Mouse (Mus musculus) brain, embryonic 18.5 days (tissue): ENCODE results near the gene Emg1.
A peak's percentile ranks its signal among the peaks of the same experiment; 100 is the strongest.

ENCODE experiments used
- DNase-seq: peaks from one replicate; pipeline ENCODE4 v3.0.0-alpha.2; 2012; ENCODE audit warnings: low read depth, low spot score

Emg1 gene

DNA sequence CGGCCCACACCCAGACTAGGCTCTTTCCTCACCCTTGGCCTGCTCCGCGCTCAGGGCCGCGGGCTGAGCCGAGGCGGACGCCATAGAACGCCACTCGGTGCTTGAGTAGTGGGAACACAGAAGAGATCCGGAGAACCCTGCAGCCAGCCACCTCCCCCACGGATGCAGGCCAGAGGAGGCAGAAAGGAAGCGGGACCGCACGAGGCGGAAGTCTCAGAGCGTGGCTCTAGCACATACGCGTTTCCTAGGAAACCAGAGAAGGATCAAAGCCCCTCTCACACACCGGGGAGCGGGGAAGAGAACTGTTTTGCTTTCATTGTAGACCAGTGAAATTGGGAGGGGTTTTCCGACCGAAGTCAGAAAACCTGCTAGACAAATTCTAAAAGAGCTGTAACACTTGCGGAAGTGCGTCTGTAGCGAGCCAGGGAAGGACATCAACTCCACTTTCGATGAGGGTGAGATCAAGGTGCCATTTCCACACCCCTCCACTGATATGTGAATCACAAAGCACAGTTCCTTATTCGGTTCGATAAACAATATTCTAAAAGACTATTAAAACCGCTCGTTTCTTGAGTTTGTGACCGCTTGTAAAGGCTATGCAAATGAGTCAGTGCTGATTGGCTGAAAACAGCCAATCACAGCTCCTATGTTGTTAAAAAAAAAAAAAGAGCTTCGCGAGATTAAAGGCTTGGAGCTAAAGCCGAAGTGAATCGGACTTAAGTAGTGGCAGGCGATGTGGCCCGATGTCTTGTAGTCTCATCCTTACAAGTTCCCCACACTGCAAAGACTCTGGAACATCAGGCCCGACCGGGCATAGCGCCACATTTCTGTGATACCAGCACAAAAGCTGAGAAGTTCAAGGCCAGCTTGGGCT, 29.1 kb upstream of the Emg1 start, which contains the start of gene Grcc10:
Gene Grcc10, minus strand, starts transcription at position 487 of the 874 bp plus-strand sequence.
- DNase-seq, result peak; percentile 91

DNA sequence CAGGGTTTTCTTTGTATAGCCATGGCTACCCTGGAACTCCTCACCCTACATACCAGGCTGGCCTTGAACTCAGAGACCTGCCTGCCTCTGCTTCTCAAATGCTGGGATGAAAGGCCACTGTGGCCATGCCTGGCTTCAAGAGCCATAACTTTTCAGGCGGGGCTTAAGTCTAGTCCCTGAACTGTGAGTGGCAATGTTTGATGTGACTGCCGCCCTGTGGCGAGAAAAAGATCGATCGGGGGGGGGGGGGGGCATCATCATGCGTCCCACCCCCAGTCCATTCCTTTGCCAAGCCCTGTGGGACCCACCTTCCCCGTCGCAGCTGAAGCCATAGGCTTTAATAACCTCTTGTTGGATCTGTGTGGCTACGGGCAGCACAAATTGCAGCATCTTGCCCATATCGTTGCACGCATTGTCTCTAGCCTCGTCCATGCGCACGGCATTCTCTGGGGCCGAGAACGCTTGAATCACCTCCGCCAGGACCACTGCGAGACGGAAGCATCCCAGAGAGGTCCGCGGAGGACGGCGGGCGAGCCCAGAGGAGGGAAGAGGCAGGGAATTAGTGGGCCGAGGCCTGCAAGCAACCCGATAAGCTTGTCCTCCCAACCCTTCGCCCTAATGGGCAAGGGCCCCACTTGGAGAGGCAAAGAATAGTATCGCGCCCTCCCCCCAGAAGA, 28.4 kb upstream of the Emg1 start:
- DNase-seq, result no peak

DNA sequence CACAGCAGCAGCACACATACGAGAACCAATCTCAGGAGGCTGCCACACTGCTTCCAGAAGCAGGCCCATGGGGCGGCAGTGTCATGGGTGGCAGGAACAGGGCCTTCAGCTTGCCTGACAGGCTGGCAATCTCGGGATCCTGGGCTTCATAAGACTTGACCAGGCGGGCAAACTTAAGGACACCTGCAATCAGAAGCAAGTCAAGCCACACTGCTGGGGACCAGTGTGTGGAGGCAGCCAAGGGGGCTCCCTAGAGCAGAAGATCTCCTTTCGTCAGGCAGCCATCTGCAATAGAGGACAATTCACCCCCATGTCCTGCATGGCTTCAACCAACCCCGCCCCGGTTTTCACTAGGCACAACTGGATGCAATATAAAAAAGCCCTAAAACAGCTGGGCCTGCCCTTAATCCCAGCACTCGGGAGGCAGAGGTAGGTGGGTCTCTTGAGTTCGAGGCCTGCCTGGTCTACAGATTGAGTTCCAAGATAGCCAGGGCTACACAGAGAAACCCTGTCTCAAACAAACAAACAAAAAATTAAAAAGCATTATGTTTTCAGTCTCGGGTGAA, 27.3 kb upstream of the Emg1 start:
- no peak for DNase-seq

DNA sequence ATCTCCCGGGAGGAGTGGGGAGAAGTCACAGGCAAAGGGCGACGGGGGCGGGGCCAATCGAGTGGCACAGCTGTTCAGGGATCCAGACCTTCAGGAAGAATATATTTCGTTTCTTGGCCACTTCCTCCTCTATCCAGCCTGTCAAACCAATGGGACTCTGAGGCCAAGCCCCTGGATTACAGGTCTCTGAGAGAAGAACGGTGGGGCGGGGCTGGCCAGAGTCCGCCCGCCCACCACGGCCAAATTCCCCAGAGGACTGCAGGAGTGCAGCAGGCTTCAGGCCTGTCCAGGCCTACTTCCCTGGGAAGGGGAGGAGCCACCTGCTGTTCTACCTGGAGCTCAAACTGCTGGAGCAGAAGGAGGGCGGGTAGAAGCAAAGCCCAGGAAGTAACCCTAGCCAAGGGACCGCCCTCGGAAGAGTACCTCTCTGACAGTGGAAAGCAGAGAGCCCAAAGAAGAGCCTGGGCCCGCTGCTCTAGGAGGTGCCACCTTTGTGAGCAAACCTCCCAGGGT, 26.6 kb upstream of the Emg1 start, which contains the start of gene Ptpn6:
Gene Ptpn6, minus strand, starts transcription at position 204 of the 513 bp plus-strand sequence.
- DNase-seq, result no peak

DNA sequence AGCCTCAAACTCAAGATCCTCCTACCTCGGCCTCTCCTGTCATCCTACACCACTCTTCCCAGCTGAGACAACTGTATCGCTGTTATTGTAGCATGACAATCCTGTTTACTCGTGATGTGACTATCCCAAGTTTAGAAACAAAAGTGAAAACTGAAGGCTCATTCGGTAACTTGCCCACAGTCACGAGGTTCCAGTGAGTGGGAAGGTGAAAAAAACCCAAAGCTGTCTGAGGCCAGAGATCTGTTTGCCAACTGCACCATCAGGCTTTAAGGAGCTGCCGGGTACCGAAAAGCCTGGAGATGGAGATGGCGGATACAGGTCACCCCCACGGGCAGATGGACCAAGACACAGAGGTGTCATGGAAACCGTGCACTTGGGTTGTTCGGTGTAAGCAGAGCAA, 25.1 kb upstream of the Emg1 start:
- no peak for DNase-seq

DNA sequence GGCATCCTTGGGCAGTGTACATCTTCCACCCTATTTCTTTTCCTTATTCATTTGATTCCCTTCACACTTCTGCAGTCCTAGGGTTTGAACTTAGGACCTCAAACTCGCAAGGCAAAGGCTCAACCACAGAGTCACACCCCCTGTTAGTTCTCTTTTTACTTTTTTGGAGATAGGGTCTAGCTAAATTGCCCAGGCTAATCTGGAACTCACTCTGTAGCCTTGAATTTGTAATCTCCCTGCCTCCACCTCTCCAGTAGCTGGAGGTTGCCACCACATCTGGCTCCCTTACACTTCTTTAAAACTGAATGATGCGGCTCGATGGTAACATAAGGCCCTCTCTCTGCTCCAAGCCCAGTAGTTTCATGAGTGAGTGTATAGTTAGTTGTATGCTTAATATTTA, 22.4 kb upstream of the Emg1 start:
- no peak for DNase-seq

DNA sequence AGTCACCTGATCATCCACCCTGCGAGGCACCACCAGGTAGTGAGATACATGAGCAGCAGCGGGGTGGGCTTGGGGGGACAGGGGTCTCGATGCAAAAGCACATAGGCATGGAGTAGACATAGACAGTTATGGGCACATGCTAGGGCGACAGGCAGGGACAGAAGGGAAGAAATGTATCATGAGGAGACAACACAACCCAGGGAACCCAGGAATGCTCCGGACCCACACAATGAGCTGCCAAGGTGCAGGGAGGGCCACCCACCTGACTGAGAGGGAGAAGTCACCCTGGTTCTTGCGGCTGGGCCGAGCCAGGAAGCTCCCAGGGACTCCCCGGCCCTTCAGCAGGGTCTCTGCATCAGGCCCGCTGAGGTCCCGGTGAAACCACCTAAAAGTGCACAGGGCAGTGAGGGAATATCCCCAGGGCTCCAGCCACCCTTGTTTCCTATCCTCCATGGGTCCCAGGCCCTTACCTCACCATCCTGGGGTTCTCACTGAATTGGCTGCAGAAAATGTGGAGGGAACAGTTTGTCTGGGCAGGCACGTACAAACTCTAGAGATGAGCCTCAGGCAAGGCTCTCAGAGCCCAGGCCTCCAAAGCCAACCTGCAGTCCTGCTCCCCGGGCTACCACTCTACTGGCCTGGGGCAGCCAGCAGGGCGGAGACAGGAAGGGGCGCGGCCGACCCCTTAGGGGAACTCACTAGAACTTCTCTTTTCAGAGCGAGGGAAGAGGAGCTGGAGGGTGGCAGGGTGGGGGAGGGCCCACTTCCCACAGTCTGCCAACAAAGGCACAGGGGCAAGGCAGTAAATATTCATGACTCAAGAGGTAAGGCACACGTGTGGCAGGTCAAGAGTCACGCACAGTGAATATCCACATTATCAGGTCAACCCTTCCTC, 20.7 kb upstream of the Emg1 start:
- no peak for DNase-seq

DNA sequence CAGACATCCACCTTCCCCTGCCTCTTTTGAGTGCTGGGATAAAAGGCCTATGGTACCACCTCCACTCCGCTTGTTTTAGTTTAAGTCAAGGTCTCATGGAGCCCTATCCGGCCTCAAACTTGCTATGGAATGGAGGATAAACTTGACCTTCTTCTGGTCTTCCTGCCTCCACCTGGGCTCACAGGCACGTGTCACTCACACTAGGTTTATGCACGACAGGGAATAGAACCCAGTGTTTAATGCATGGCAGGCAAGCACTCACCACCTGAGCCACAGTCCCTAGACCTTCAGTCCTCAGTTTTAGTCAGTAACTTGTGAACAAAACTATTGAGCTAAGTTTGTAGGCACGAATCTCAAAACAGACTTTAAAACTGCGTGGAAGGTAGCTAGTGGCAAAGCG, 19.1 kb upstream of the Emg1 start:
- no peak for DNase-seq

DNA sequence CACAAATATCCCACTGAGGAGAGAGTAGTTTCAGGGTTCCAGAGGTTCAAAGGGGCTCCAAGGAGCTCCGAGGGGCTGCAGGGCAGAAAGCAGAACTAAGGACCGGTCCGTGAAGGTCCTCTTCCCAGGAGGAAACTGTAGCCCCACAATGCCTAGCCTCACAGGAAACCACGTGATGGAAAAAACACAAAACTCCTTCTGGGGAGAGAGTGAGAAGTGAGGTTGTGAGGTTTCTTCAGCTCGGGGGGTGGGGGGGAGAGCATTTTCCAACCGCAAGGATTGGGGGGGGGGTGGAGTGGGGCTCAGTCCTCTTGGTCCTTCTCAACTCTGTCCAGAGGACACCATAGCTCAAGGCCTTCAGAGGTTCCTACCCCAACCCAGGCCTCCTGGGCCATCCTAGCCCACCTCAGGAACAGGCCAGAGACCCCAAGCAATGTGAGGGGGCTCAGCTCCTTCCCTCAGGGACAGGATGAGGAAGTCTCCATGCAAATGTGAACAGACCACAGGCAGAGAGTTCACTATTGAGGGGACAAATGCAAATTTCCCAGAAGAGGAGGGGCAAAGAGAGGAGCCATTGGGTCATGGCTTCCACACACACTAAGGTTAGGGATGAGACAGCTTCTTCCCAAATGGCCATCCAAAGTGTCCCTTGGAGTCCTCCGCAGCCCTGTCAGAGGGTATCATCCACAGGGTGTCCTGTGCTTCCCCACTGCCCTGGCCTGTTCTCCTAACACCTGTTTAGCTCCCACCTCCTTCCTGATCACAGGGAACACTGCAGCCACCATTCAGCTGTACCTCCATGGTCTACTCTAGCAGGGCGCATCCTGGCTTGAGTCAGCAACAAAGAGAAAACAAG, 18.1 kb upstream of the Emg1 start:
- DNase-seq, result no peak

DNA sequence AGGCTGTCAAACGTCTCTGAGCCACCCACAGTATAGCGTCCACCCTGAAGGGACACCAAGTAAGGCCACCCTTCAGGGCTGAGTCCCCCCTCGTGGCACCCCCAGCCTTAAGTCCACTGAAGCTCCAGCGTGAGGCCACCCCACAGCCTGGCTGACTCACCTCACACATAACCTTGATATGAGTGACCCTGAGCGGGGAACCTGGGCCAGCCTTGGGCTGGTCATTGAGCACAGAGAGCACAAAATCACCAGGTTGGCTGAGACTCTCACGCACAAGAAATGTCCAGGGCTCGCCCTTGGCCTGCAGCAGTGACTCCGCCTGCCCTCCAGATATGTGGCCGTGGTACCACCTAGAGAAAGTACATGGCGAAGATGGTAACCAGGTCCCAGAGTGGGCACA, 16.6 kb upstream of the Emg1 start:
- no peak for DNase-seq

DNA sequence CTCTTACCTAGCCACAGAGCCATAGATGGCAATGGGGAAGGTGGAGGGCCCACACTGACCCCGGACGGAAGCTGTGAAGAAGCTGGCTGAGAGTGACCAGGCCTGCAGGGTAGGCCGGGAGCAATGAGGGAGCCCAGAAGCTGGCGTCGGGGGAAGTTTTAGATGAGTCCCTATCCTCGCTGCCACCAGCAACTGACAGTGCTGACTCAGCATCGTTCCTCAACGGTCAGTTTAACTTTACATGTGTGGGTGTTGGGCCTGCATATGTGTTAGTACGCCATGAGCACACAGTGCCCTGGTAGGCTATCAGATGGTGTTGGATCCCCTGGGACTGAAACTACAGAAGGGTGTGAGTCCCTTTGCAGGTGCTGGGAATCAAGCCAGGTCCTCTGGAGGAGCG, 12.5 kb upstream of the Emg1 start:
- no peak for DNase-seq

DNA sequence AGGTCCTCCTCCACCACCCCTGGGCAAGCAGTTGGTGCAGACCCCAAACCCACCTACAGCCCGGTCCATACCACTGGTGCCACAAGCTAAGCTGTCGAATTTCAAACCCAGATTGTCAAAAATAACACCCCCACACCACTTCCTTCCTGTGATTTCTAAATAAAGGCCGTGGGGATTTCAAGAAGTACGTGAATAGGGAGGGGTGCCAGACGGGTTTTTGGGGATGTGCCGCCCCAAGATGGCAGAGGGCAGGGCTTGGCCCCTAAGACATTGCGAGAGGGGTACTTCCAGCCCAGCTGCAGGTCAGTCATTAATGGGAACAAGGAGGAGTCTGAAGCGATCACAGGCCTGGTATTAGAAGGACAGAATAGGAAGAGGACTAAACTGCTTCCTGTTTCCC, 11.6 kb upstream of the Emg1 start:
- no peak for DNase-seq

DNA sequence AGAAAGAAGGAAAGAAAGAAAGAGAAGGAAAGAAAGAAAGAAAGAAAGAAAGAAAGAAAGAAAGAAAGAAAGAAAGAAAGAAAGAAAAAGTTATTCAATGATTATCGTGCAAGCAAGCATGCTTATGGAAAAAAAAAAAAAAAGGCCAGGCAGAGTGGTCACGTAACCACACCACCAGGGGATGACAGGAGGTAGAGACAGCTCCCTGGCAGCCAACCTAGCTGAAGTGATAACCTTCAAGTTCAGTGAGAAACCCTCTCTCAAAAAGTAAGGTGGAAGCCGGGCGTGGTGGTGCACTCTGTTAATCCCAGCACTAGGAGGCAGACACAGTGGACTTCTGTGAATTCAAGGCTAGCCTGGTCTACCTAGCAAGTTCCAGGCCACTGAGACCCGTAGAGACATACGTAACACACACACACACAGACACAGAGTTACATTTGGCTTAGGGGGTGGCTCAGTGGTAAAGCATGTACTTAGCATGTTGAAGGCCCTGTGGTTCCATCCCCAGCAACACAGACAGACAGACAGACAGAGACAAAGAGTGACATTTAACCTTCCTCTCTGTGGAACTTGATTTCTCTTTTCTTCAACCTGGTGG, 11.0 kb upstream of the Emg1 start:
- DNase-seq, result no peak

DNA sequence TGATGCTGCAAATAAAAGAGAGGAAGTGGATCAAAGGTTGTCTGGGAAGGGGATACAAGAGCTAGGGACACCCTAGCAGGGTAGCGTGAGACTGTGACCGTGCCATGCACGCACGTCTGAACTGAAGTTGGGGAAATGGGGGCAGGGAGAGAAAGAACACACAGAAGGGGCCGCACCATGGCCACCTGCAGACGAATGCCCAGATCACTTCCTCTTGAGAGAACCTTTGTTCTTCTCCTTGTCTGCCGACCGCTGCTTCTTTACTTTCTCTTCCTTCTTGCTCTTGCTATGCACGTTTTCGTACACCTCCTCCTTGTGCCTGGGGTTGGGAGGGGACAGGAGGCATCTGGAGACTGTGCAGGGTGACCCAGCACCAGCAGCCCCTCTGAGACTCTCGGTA, 8.9 kb upstream of the Emg1 start:
- no peak for DNase-seq

DNA sequence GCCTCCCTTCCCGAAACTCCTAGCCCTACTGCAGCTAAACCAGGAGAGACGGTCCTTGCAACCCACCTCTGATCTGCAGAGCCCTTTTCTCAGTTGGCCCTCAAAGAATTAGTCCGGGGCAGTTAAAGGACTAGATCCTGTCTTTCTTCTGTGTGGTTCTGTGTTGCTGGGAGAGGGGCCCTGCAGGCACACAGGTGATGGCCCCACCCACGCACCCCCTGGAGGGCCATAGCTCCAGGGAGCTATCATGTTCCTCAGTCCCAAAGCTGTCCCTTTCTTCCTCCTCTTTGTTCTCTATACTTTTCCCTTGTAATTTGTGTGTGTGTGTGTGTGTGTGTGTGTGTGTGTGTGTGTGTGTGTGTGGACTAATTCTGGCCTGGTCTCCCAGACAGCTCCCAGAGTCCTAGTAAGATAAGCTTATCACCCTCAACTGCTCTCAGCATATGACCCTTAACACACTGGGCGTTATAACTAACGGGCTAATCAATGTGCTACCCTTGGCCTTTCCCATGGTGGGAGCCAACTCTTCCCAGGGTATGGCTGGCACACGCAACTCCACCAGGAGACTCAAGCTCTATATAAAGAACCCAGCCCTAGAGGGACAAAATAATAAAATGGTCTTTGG, 7.5 kb upstream of the Emg1 start:
- no peak for DNase-seq

DNA sequence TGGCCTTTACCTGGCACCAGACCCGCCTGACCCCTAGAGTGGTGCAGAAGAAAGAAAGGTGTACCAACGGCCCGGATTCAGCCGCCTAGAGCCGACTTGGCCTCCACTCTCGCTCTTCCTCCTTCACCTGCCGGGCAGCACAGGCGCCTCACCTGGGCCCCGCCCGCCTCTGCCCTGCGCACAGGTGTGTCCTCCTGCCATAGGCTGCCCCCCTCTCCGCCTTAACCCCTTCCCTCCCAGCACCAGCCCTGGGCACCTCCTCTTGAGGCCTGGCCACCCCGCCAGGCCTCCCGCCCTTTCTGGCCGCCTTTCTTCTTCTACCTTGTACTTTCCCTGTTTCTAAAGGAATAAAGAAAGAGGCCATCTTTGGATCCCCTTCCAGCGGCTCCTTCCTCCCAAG, 6.7 kb upstream of the Emg1 start:
- DNase-seq, result no peak

DNA sequence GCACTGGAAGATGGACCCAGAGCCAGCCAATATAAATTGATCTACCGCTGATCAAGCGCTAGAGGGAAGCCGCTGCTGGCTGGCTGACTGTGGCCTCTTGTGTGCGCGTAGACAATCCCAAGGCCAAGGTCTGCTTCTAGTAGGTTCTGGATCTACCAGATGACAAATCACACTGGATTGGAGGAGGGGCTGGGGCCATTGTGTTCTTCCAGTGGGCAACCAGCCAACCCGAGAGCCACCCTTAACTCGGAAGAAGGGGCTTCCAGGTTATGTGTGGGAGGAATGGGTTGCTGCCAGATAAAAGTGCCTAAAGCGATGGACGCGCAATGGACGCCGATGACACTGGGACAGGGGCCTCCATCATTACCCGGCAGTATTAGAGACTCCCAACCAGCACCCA, 6.0 kb upstream of the Emg1 start:
- DNase-seq, result no peak

DNA sequence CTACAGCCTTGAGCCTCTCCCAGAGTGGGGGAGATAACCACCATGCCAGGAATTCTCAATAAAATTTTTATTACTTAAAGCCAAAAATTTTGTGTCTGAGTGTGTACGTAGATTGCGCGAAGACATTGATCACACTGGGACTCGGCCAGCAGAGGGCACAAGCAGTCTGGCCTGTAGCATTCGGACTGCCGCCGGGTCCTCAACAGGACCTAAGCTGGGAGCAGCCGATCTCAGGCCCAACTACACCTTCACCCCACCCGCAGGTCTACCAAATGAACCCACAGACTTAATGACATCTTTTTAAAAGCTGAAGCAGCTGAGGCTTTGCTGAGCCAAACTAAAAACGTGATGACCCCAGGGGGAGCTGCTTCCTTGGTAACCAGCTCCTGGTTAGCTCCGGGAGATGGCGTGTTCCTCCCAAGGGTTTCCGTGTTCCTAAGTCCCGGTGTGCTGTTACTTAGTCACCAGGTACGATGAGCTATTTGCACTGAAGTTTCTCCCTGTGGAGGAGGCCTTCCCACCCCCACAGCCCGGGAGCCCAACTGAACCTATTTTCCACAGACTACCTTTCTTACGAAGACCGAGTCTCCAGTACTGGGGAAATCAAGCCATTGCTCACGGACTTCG, 5.0 kb upstream of the Emg1 start:
- DNase-seq, result no peak

DNA sequence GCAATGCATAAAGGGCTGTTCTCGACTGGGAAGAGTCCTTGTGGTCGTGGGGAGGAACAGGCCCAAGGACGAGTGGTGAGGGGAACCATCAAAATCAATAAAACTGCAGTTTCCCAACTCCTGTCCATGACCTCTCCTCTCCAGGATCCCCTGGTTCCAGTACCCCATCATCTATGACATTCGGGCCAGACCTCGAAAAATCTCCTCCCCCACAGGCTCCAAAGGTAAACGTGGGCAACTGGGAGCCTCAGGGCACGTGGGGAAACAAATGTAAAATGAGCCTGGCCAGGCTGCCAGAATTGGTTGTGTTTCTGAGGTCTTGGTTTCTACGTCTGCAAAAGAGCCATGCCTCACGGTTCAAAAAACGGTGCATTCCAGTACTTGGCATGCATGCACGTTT, 940 bp upstream of the Emg1 start:
- DNase-seq, result no peak
